ENCODE assay signal across 36 mouse cellular contexts in genomic region chr11:99247916-99248315, GRCm38 (mm10). TPM values are rescaled to one million over a fixed set of nuclear protein-coding genes. Genes with fewer than 3 reads are reported as not detected.
"Had no signal": no experiment of that assay in that cellular context is flagged by ENCODE, and none has a peak within 500 bp of the region (broad histone marks: within the 10 kb centered on the region; RNA-seq: fewer than 3 reads in every experiment).

No protein-coding gene starts in this region.

- H3K4me3 ChIP-seq: embryonic facial prominence, embryonic 10.5 days; embryonic facial prominence, embryonic 12.5 days; embryonic facial prominence, embryonic 13.5 days; embryonic facial prominence, embryonic 15.5 days; erythroblast, embryonic 14.5 days; forebrain, embryonic 10.5 days; forebrain, embryonic 12.5 days; forebrain, embryonic 13.5 days; forebrain, embryonic 15.5 days; gastrocnemius, adult 2 months; heart, adult 2 months had no signal

- ATAC-seq: forebrain, embryonic 13.5 days; forebrain, embryonic 14.5 days; forebrain, embryonic 15.5 days; forebrain, embryonic 16.5 days; forebrain, postnatal 0 days had no signal

- H3K27me3 ChIP-seq: embryonic facial prominence, embryonic 12.5 days; embryonic facial prominence, embryonic 13.5 days; embryonic facial prominence, embryonic 15.5 days; forebrain, embryonic 12.5 days; forebrain, embryonic 13.5 days; forebrain, embryonic 15.5 days had no signal

- H3K4me2 ChIP-seq: embryonic facial prominence, embryonic 12.5 days; embryonic facial prominence, embryonic 13.5 days; embryonic facial prominence, embryonic 15.5 days; forebrain, embryonic 12.5 days; forebrain, embryonic 13.5 days; forebrain, embryonic 15.5 days had no signal

- H3K36me3 ChIP-seq: embryonic facial prominence, embryonic 10.5 days; embryonic facial prominence, embryonic 12.5 days; embryonic facial prominence, embryonic 13.5 days; embryonic facial prominence, embryonic 15.5 days; forebrain, embryonic 10.5 days; forebrain, embryonic 12.5 days; forebrain, embryonic 15.5 days had no signal

- H3K9me3 ChIP-seq: embryonic facial prominence, embryonic 10.5 days; embryonic facial prominence, embryonic 12.5 days; embryonic facial prominence, embryonic 13.5 days; embryonic facial prominence, embryonic 15.5 days; forebrain, embryonic 10.5 days; forebrain, embryonic 12.5 days; forebrain, embryonic 13.5 days; forebrain, embryonic 15.5 days had no signal

- H3K27ac ChIP-seq: embryonic facial prominence, embryonic 10.5 days; embryonic facial prominence, embryonic 12.5 days; embryonic facial prominence, embryonic 13.5 days; embryonic facial prominence, embryonic 15.5 days; forebrain, embryonic 10.5 days; forebrain, embryonic 12.5 days; forebrain, embryonic 13.5 days; forebrain, embryonic 15.5 days; gastrocnemius, adult 2 months; heart, adult 2 months had no signal

- DNase-seq: cerebellum, adult 9-11 months; cerebellum, postnatal 10 days; cerebellum, postnatal 14 days; cerebellum, postnatal 25 days; cerebellum, postnatal 36 days; embryo, embryonic 11 days; forebrain, postnatal 0 days; gastrocnemius, adult 2 months; gastrocnemius, postnatal 10 days; gastrocnemius, postnatal 14 days; gastrocnemius, postnatal 25 days; gastrocnemius, postnatal 36 days; heart, adult 11 months; heart, adult 18-20 months; heart, adult 2 months had no signal

- H3K9ac ChIP-seq: embryonic facial prominence, embryonic 12.5 days; embryonic facial prominence, embryonic 13.5 days; embryonic facial prominence, embryonic 15.5 days; forebrain, embryonic 12.5 days; forebrain, embryonic 13.5 days; forebrain, embryonic 15.5 days; forebrain, postnatal 0 days had no signal

RNA-seq across cellular contexts. Expression of gene Krt222, which starts 4.0 kb away (rescaled TPM):
- total RNA-seq: common myeloid progenitor, adult 5-6 weeks; granulocyte monocyte progenitor cell, adult 5-6 weeks had no signal

RNA-seq across cellular contexts. Expression of gene Krt24, which starts 37.1 kb away (rescaled TPM):
- total RNA-seq: common myeloid progenitor, adult 5-6 weeks; forebrain, postnatal 0 days; gastrocnemius, adult 18-20 months; gastrocnemius, adult 2 months; gastrocnemius, adult 8-10 months; gastrocnemius, postnatal 10 days; gastrocnemius, postnatal 14 days; gastrocnemius, postnatal 25 days; gastrocnemius, postnatal 36 days; gastrocnemius, postnatal 4 days; granulocyte monocyte progenitor cell, adult 5-6 weeks; heart, adult 18-20 months; heart, adult 2 months; heart, adult 8-10 months had no signal
- polyA plus RNA-seq: cortical plate, adult 2 months; embryonic facial prominence, embryonic 10.5 days; erythroblast, embryonic 14.5 days; forebrain, embryonic 10.5 days; forebrain, embryonic 11.5 days; forebrain, embryonic 12.5 days; forebrain, embryonic 13.5 days; forebrain, embryonic 14.5 days; forebrain, embryonic 15.5 days; frontal cortex, adult 2 months; gonadal fat pad, adult 2 months; heart, adult 2 months had no signal
